Mouse (Mus musculus) embryonic facial prominence, embryonic 15.5 days (tissue): ENCODE results near the gene Ino80d. TPM values are rescaled to one million over a fixed set of nuclear protein-coding genes. Genes with fewer than 3 reads are reported as not detected.

ENCODE experiments used
- ATAC-seq: fragments of 200-750 bp; cut with Nextera tagmentation; 2 replicates; pipeline ENCODE4 v1.8.0; 2017; ENCODE audit warnings: low read depth, moderate TSS enrichment; ENCODE audit not compliant: insufficient number of reproducible peaks, low FRiP score, low TSS enrichment
- H3K27ac ChIP-seq: fragments of 300-500 bp; sonication (generic); replicated peaks from 2 replicates; pipeline ENCODE4 v1.5.1; 2015; ENCODE audit warnings: mild to moderate bottlenecking, inconsistent platforms
- H3K27me3 ChIP-seq: fragments of 300-500 bp; sonication (generic); 2 replicates; pipeline ENCODE4 v1.6.1; 2015; ENCODE audit warnings: inconsistent platforms
- H3K36me3 ChIP-seq: fragments of 300-500 bp; sonication (generic); 2 replicates; pipeline ENCODE4 v1.6.1; 2015; ENCODE audit warnings: mild to moderate bottlenecking, inconsistent platforms
- H3K4me1 ChIP-seq: fragments of 300-500 bp; sonication (generic); 2 replicates; pipeline ENCODE4 v1.6.1; 2015; ENCODE audit warnings: inconsistent platforms
- H3K4me2 ChIP-seq: fragments of 300-500 bp; sonication (generic); replicated peaks from 2 replicates; pipeline ENCODE4 v1.6.1; 2015; ENCODE audit warnings: mild to moderate bottlenecking, inconsistent platforms
- H3K4me3 ChIP-seq: fragments of 300-500 bp; sonication (generic); replicated peaks from 2 replicates; pipeline ENCODE4 v1.5.1; 2015; ENCODE audit warnings: mild to moderate bottlenecking, inconsistent platforms
- H3K9ac ChIP-seq: fragments of 300-500 bp; sonication (generic); 2 replicates; pipeline ENCODE4 v1.6.1; 2015; ENCODE audit warnings: inconsistent platforms
- H3K9me3 ChIP-seq: fragments of 300-500 bp; sonication (generic); replicated peaks from 2 replicates; pipeline ENCODE4 v1.6.1; 2016; ENCODE audit warnings: inconsistent platforms
- WGBS: fragments of 180-500 bp; shearing (Covaris S2); methylation state at CpG from one replicate; pipeline ENCODE4 v1.1.7; 2015; 5-methylcytosine and 5-hydroxymethylcytosine counted together
- polyA plus RNA-seq: library from polyadenylated mRNA; unstranded; fragments of >200 nt; fragmentation: Nextera tagmentation; extraction: Ambion mirVana; gene quantifications from 2 replicates; pipeline ENCODE4 v1.2.1, GENCODE M21; 2015

The Ino80d gene
- polyA plus RNA-seq, 1 experiment from 2014 or later = 11.2 TPM

DNA sequence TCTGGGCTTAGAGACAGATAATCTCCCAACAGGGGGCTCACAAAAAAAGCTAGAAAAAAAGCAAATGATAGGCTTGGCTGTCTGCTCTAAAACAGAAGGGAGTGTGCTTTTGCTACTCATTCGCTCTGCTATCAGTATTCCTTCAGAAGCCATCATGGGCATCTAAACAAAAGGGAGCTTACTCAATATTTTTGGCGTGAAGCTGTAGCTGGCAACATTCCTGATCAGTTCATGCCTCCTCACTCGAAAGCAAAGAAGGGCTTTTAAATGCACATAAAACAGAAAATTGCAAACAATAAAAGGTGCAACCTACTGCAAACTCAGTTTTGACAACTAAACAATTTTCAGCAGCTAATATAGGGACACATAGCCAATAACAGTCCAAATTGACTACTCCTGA, 59.1 kb downstream of the Ino80d start:
- 76% methylated on average over 3 of the region's 3 CpGs for WGBS
- Histone ChIP-seq H3K9me3 (no peaks in the 10 kb centered on the region), H3K27me3 (no peaks in the 10 kb centered on the region), H3K36me3 (peaks cover 40% of the 10 kb centered on the region), H3K4me2 (no peak overlapping the region), H3K27ac (no peak overlapping the region), H3K9ac (no peak overlapping the region), H3K4me3 (no peak overlapping the region), H3K4me1 (no peaks in the 10 kb centered on the region)
- no peak for ATAC-seq

DNA sequence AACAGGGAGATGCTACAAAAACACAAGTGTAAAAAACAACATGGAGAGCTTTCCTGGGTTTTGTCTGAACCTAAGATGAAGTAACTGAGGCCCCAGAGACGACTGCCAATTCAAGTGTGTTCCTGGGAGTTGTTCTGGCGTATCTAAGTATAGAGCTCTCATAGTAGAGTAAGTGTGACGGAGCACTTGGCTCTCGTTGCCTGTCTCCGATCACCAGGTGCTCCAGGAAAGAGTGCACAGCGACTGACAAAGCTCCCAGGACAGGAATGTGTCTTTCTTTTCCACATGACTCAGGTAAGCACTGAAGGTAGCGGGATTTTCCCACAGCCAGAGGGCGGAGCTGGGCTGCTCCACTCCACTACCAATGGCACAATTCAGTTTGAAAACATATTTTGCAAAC, 63.6 kb downstream of the Ino80d start:
- Histone ChIP-seq H3K27me3 (no peaks in the 10 kb centered on the region), H3K4me2 (no peak overlapping the region), H3K9me3 (no peaks in the 10 kb centered on the region), H3K4me3 (no peak overlapping the region), H3K27ac (no peak overlapping the region), H3K36me3 (peaks cover 14% of the 10 kb centered on the region), H3K4me1 (no peaks in the 10 kb centered on the region), H3K9ac (no peak overlapping the region)
- WGBS = 76% methylated on average over 8 of the region's 8 CpGs
- no peak for ATAC-seq

DNA sequence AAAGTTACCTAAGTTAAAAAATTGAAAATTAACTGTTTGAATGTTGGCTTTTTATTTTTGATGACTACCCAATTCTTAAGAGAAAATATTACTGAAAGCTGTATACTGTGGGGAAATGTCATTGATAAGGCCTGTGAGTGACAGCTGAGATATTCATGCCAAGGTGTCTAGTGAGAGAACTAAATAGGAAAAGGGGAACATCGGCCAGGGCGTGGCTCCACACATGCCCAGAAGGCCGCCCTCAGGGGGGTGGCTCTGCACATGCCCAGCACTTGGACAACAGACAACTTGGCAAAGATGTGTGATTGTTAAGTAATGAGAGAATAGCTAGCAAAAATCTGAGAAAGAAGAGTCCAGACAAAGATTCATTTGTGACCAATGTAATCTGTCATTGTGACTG, 64.5 kb downstream of the Ino80d start:
- Histone ChIP-seq H3K36me3 (peaks cover 14% of the 10 kb centered on the region), H3K4me2 (no peak overlapping the region), H3K4me3 (no peak overlapping the region), H3K27ac (no peak overlapping the region), H3K4me1 (no peaks in the 10 kb centered on the region), H3K9ac (no peak overlapping the region), H3K27me3 (no peaks in the 10 kb centered on the region), H3K9me3 (no peaks in the 10 kb centered on the region)
- ATAC-seq = no peak
- 89% methylated on average over 3 of the region's 3 CpGs for WGBS

DNA sequence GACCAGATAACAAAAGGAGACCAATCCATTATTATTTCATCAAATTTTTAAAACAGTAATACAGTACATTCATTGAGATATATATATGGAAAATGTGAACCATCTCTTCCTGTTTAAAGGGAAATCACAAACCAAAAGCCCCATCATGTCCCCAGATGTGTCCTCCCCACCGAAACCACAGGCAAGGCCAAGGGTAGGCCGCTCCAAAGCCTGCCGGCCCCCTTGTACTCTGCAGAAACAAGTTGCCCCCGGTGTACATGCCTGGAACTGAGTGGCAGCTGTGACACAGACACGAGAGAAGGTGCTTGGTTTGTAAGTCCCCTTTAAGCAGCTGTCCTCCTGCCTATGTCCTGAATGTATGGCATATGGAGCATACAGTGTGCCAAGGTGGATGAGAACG, 66.5 kb downstream of the Ino80d start:
- H3K9me3 ChIP-seq = no peaks in the 10 kb centered on the region
- peaks cover 13% of the 10 kb centered on the region for H3K36me3 ChIP-seq
- no peak overlapping the region for H3K9ac ChIP-seq
- H3K4me1 ChIP-seq = no peaks in the 10 kb centered on the region
- no peak for ATAC-seq
- WGBS = 66% methylated on average over 6 of the region's 6 CpGs
- no peak overlapping the region for H3K4me3 ChIP-seq
- no peak overlapping the region for H3K4me2 ChIP-seq
- H3K27me3 ChIP-seq = no peaks in the 10 kb centered on the region
- no peak overlapping the region for H3K27ac ChIP-seq

DNA sequence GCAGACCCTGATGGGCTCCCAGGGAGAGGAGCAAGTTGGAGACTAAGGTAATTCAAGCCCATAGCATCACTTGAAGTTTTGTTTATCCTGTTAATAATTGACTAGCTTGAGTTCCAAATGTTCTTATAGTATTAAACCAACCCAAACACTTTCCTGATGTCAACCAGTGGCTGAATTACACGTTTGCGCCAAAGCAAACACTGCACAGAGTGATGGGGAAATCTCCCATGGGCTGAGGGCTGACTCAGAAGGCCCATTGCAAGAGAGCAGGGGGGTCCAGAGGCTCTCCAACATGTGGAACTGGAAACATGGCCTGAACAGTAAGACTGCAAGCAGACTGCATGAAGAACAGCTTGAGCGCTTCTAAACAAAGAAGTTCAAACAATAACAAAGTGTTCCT, 81.5 kb downstream of the Ino80d start:
- Histone ChIP-seq H3K9ac (no peak overlapping the region), H3K9me3 (no peaks in the 10 kb centered on the region), H3K4me2 (no peak overlapping the region), H3K27me3 (no peaks in the 10 kb centered on the region), H3K4me3 (no peak overlapping the region), H3K27ac (no peak overlapping the region), H3K4me1 (no peaks in the 10 kb centered on the region), H3K36me3 (no peaks in the 10 kb centered on the region)
- WGBS = 75% methylated on average over 3 of the region's 3 CpGs
- ATAC-seq = no peak

DNA sequence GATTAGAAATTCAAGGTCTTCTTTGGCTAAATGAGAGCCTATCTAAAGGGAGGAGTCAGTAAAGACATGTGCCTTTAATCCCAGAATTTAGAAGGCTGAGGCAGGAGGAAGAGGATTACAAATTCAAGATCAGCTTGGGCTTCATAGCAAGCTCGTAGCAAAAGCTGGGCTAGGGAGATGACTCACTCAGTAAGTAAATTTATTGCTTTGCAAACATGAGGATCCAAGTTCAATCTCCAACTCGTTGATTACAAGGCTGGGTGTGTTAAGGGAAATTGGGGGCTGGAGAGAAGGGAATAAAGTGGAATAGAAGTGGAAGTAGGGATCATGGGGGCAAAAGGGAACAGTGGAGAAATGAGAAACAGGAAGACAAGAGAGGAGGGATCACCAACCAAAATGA, 94.6 kb downstream of the Ino80d start:
- no peaks in the 10 kb centered on the region for H3K9me3 ChIP-seq
- H3K4me2 ChIP-seq = no peak overlapping the region
- H3K27ac ChIP-seq = no peak overlapping the region
- no peak overlapping the region for H3K4me3 ChIP-seq
- no peak for ATAC-seq
- H3K9ac ChIP-seq = no peak overlapping the region
- no peaks in the 10 kb centered on the region for H3K27me3 ChIP-seq
- WGBS = 68% methylated on average over 2 of the region's 2 CpGs
- H3K36me3 ChIP-seq = no peaks in the 10 kb centered on the region
- no peaks in the 10 kb centered on the region for H3K4me1 ChIP-seq

DNA sequence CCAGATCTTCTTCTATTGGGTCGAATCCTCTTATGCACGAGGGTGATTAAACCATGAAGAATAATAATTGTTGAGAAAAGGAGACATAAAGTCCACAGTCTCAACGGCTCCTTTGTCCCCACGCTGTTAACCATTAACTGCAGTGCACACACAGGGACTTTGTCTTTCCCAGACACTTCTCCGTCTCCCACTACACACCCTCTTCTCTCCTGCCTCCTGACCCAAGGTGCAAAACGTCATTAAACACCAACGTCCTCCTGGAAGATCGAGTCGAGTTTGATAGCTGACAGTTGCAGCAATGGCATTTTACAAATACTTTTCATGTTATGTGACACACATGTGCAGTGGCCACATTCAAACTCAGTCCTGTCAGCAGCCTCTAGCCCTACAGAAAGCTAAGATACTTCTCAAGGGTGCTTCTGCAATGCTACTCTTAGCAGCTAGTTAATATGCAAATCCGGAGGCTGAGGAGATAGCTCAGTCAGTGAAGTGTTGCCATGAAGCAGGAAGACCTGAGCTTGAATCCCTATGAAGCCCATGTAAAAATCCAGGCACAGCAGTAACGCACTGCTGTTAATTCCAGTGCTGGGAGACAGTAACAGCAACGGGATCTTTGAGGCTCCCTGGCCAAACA, 109.3 kb downstream of the Ino80d start:
- H3K4me2 ChIP-seq = no peak overlapping the region
- H3K9ac ChIP-seq = no peak overlapping the region
- H3K36me3 ChIP-seq = no peaks in the 10 kb centered on the region
- H3K27me3 ChIP-seq = no peaks in the 10 kb centered on the region
- WGBS = 53% methylated on average over 12 of the region's 12 CpGs
- H3K9me3 ChIP-seq = no peaks in the 10 kb centered on the region
- H3K4me1 ChIP-seq = no peaks in the 10 kb centered on the region
- H3K27ac ChIP-seq = no peak overlapping the region
- H3K4me3 ChIP-seq = no peak overlapping the region
- ATAC-seq = no peak

DNA sequence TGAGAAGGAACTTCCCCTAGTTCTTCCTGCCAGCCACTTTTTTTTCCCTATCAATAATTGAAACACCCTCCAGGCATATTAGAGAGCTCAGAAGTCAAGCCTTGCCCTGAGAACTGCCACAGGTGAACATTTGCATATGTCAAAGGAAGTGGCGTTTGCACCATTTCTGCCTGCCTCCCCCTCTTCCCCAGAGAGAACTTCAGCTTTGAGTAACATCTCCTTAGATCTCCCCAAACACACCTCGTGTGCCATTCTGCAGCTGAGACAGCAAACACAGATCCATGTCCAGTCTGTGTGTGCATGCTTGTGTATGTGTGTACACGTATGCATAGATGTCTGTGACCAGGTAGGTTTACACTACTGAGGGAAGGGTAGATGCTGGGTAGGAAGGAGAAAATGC, 112.6 kb downstream of the Ino80d start:
- H3K27me3 ChIP-seq = no peaks in the 10 kb centered on the region
- WGBS = 56% methylated on average over 3 of the region's 3 CpGs
- H3K9me3 ChIP-seq = no peaks in the 10 kb centered on the region
- no peaks in the 10 kb centered on the region for H3K36me3 ChIP-seq
- no peaks in the 10 kb centered on the region for H3K4me1 ChIP-seq
- H3K4me3 ChIP-seq = no peak overlapping the region
- ATAC-seq = no peak
- no peak overlapping the region for H3K4me2 ChIP-seq
- H3K27ac ChIP-seq = no peak overlapping the region
- H3K9ac ChIP-seq = no peak overlapping the region

DNA sequence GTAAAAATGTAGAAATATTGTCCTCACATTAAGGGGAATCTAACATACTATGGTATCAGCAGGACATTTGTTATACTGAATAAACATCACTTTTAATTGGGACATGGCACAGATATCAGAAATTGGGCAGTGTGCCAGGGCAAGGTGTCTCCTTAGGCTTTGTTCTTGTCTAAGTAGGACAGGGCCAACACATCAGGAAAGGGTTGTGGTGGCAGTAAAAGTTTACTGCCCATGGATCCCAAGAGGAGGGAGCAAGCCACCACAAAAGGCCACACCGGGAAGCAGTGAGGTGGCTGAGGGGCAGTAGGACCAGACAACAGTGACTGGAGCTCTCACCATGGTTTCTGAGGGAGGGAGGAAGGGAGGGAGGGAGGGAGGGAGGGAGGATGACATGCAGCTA, 121.1 kb downstream of the Ino80d start:
- ATAC-seq = no peak
- Histone ChIP-seq H3K4me2 (no peak overlapping the region), H3K9ac (no peak overlapping the region), H3K9me3 (no peaks in the 10 kb centered on the region), H3K27me3 (no peaks in the 10 kb centered on the region), H3K4me1 (no peaks in the 10 kb centered on the region), H3K4me3 (no peak overlapping the region), H3K27ac (no peak overlapping the region), H3K36me3 (no peaks in the 10 kb centered on the region)
- WGBS = 65% methylated on average over 1 of the region's 1 CpGs

DNA sequence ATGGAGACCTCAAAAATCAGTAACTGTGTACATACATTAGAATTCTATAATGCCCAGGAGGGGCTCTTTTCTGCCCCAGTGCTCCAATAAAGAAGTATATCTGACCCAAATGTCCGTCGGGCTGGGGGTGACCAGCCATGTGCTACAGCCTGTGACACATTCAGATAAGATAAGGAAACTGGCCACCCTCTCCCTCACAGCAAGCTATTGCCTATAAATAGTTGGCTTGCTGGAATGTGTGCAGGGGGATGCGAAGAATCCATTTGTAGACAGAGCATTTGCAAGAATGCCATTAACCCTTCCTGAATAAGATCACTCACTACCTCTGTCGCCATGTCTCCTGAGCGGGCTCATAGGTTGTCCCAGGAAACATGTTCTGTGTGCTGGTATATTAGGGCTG, 121.8 kb downstream of the Ino80d start:
- no peaks in the 10 kb centered on the region for H3K36me3 ChIP-seq
- H3K4me2 ChIP-seq = no peak overlapping the region
- H3K27me3 ChIP-seq = no peaks in the 10 kb centered on the region
- no peaks in the 10 kb centered on the region for H3K9me3 ChIP-seq
- H3K4me1 ChIP-seq = no peaks in the 10 kb centered on the region
- H3K9ac ChIP-seq = no peak overlapping the region
- 77% methylated on average over 5 of the region's 5 CpGs for WGBS
- no peak for ATAC-seq
- H3K4me3 ChIP-seq = no peak overlapping the region
- H3K27ac ChIP-seq = no peak overlapping the region

DNA sequence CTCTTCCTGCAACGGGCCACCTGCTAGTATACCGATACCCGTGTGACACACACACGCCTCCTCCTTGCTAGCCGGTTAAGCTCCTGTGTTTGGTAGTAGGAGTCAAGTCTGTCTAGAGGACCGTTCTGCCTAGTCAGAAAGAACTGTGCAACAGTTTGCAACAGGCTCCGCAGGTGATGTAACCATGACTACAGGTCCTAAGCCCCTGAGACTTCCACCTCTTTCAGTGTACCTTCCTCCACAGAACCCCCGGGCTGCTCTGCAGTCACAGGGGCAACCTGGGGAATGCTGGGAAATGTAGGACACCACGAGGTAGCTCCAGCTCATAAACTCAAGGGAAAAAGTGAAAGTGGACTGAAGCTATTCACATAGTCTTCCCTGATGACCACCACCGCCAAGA, 123.4 kb downstream of the Ino80d start:
- Histone ChIP-seq H3K27me3 (no peaks in the 10 kb centered on the region), H3K9ac (no peak overlapping the region), H3K4me2 (no peak overlapping the region), H3K4me1 (no peaks in the 10 kb centered on the region), H3K4me3 (no peak overlapping the region), H3K9me3 (no peaks in the 10 kb centered on the region), H3K27ac (no peak overlapping the region), H3K36me3 (no peaks in the 10 kb centered on the region)
- no peak for ATAC-seq
- WGBS = 82% methylated on average over 10 of the region's 10 CpGs

DNA sequence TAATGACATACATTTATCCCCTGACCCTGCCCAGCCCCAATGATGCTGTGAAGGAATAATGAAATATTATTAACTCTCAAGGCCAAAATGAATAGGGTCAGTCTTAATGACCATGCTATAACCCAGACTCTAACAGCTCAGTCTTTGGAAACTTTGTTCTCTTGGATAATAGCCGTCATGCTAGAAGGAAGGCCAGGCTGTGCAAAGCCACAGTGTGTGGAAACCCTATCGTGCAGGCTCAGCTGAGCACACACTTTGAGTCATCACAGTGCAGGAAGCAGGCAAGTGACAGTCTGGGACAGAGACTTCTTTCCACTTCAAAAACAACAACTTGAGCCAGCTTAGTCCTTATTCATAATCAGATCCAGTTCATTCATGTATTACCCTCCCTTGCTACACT, 126.9 kb downstream of the Ino80d start:
- Histone ChIP-seq H3K27ac (no peak overlapping the region), H3K9ac (no peak overlapping the region), H3K4me1 (no peaks in the 10 kb centered on the region), H3K4me3 (no peak overlapping the region), H3K36me3 (no peaks in the 10 kb centered on the region), H3K9me3 (no peaks in the 10 kb centered on the region), H3K27me3 (no peaks in the 10 kb centered on the region), H3K4me2 (no peak overlapping the region)
- ATAC-seq = no peak
- WGBS = 52% methylated on average over 2 of the region's 2 CpGs
